Mouse (Mus musculus): ENCODE measurements around the gene Pcnt. TPM values are rescaled to one million over a fixed set of nuclear protein-coding genes. Genes with fewer than 3 reads are reported as not detected.

Pcnt gene
- polyA plus RNA-seq, 1 experiment, result 58.5 TPM

DNA sequence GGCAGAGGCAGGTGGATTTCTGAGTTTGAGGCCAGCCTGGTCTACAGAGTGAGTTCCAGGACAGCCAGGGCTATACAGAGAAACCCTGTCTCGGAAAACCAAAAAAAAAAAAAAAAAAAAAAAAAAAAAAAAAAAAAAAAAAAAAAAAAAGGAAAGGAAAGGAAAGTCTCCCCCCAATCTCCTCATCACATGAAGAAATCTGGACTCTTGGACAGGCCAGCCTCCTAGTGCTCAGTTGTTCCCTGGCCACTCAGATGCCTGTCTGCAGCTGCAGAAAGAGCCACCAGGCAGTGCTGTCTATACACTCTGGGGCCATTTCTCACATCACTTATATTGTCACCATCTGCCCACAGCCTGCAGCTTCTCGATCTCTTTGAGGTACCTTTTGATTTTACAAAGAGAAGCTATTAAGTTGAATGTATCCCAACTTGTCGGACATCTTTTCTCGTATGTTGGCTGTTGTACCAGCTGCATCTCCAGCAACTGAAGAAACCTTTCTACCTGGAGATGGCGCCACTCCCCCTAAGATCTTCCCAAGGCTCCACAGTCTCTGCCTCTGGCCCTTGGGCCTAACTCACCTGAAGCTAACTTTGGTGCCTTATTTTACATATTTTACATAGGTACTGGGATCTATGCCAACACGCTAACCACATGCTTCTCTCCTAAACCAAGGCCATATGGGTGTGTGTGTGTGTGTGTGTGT, 116.1 kb downstream of the Pcnt start:
- Histone ChIP-seq H3K27ac (ENCODE audit: control insufficient read depth, insufficient read depth, low read depth, low read length) (no peak overlapping the region), H3K36me3 (ENCODE audit: control insufficient read depth, insufficient read depth, low read length) (no peaks in the 10 kb centered on the region), H3K27me3 (ENCODE audit: control insufficient read depth, insufficient read depth, low read length) (no peaks in the 10 kb centered on the region), H3K4me1 (ENCODE audit: control insufficient read depth, insufficient read depth, low read length) (no peaks in the 10 kb centered on the region), H3K4me3 (ENCODE audit: control insufficient read depth, low read depth, low read length) (no peak overlapping the region)
- TF ChIP-seq POLR2A (IDR thresholded peaks at IDR 0.05; ENCODE audit: control insufficient read depth, low read depth, low read length) (no peak), CTCF (IDR thresholded peaks at IDR 0.05; ENCODE audit: control insufficient read depth, insufficient read depth, insufficient replicate concordance, low read depth, low read length) (no peak)

DNA sequence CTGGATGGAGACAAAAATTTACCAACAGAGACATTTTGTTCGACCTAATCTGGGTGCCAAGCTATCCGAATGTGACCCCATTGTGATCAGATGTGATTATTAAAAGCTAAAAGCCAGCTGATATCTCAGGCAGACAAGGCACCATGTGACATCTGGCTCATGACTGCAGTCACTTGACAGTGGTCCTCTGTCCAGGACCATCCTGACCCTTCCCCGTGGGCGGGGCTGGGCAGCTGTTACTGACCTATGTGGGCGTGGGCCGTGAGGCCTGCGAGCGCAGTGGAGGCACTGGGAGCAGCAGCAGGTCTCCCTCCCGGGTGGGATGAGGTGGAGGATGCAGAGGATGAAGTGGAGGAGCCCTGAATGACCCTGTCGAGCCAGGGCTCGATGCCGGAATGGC, 125.0 kb downstream of the Pcnt start:
- Histone ChIP-seq H3K4me3 (ENCODE audit: control insufficient read depth, low read depth, low read length) (no peak overlapping the region), H3K4me1 (ENCODE audit: control insufficient read depth, insufficient read depth, low read length) (no peaks in the 10 kb centered on the region), H3K27ac (ENCODE audit: control insufficient read depth, insufficient read depth, low read depth, low read length) (no peak overlapping the region), H3K36me3 (ENCODE audit: control insufficient read depth, insufficient read depth, low read length) (no peaks in the 10 kb centered on the region), H3K27me3 (ENCODE audit: control insufficient read depth, insufficient read depth, low read length) (no peaks in the 10 kb centered on the region)
- TF ChIP-seq POLR2A (IDR thresholded peaks at IDR 0.05; ENCODE audit: control insufficient read depth, low read depth, low read length) (no peak), CTCF (IDR thresholded peaks at IDR 0.05; ENCODE audit: control insufficient read depth, insufficient read depth, insufficient replicate concordance, low read depth, low read length) (no peak)

DNA sequence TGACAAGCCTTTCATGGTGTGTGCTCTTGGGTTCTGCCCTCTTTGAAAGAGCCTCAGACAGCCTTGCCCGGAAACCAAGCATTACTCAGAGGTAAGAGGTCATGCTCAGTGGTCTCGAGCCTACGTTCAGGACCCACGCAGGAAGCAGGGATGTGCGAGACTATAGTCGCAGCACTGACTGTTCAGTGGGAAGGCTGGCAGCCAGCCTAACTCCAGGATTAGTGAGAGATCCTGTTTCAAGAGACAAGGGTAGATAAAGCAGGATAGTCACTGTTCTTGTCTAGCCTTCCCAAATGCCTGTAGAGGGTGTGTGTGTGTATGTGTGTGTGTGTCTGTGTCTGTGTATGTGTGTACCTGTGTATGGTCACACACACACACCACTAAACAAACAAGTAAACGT, 126.4 kb downstream of the Pcnt start:
- TF ChIP-seq POLR2A (IDR thresholded peaks at IDR 0.05; ENCODE audit: control insufficient read depth, low read depth, low read length), result no peak
- TF ChIP-seq CTCF (IDR thresholded peaks at IDR 0.05; ENCODE audit: control insufficient read depth, insufficient read depth, insufficient replicate concordance, low read depth, low read length), result no peak
- Histone ChIP-seq H3K27me3 (ENCODE audit: control insufficient read depth, insufficient read depth, low read length) (no peaks in the 10 kb centered on the region), H3K4me1 (ENCODE audit: control insufficient read depth, insufficient read depth, low read length) (no peaks in the 10 kb centered on the region), H3K36me3 (ENCODE audit: control insufficient read depth, insufficient read depth, low read length) (no peaks in the 10 kb centered on the region), H3K4me3 (ENCODE audit: control insufficient read depth, low read depth, low read length) (no peak overlapping the region), H3K27ac (ENCODE audit: control insufficient read depth, insufficient read depth, low read depth, low read length) (no peak overlapping the region)

DNA sequence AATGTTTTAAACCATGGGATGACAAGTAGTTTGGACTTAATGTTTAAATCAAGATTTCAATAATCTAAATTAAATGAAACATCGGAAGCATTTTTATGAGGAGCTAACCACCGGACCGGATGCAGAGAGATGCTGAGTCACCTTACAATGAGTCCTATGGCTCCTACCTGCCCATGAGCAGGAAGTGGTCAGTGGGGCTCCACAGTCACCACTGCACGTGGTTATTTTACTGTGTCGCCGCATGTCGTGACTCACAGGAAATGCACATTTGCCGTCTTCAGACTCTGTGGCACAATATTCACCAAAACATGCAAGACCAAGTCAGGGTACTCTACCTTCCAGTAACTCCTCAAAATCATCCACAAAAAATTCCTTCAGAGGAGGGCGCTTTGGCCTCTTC, 135.8 kb downstream of the Pcnt start:
- no peak overlapping the region for H3K27ac ChIP-seq (ENCODE audit: control insufficient read depth, insufficient read depth, low read depth, low read length)
- TF ChIP-seq CTCF (IDR thresholded peaks at IDR 0.05; ENCODE audit: control insufficient read depth, insufficient read depth, insufficient replicate concordance, low read depth, low read length), result no peak
- TF ChIP-seq POLR2A (IDR thresholded peaks at IDR 0.05; ENCODE audit: control insufficient read depth, low read depth, low read length), result no peak
- H3K27me3 ChIP-seq (ENCODE audit: control insufficient read depth, insufficient read depth, low read length), result no peaks in the 10 kb centered on the region
- no peaks in the 10 kb centered on the region for H3K36me3 ChIP-seq (ENCODE audit: control insufficient read depth, insufficient read depth, low read length)
- H3K4me1 ChIP-seq (ENCODE audit: control insufficient read depth, insufficient read depth, low read length), result no peaks in the 10 kb centered on the region
- H3K4me3 ChIP-seq (ENCODE audit: control insufficient read depth, low read depth, low read length), result no peak overlapping the region

Other genes with a start within 250 kb of the Pcnt start
- 6.8 and 7.0 TPM in 2 replicates for gene Prmt2, start 204.9 kb downstream of the Pcnt start, polyA plus RNA-seq (2012; rRNA removed)
- gene S100b, start 188.9 kb downstream of the Pcnt start, polyA plus RNA-seq (2012; rRNA removed), result 0.78 and 0.90 TPM in 2 replicates
- gene Dip2a, start 97.5 kb downstream of the Pcnt start, polyA plus RNA-seq (2012; rRNA removed), result 14.4 and 15.2 TPM in 2 replicates
- not detected in 2 replicates for gene AC141477.1, start 2.3 kb downstream of the Pcnt start, polyA plus RNA-seq (2012; rRNA removed)
- gene 2610028H24Rik, start 6.3 kb upstream of the Pcnt start, polyA plus RNA-seq (2012; rRNA removed), result 0.23 and 0.47 TPM in 2 replicates
- 9.9 and 11.3 TPM in 2 replicates for gene Mcm3ap, start 26.1 kb upstream of the Pcnt start, polyA plus RNA-seq (2012; rRNA removed)
- gene Ybey, start 26.3 kb upstream of the Pcnt start, polyA plus RNA-seq (2012; rRNA removed), result 1.1 and 1.2 TPM in 2 replicates
- gene Lss, start 88.8 kb upstream of the Pcnt start, polyA plus RNA-seq (2012; rRNA removed), result 11.1 TPM in 2 replicates
- gene Spatc1l, start 119.5 kb upstream of the Pcnt start, polyA plus RNA-seq (2012; rRNA removed), result 278 and 287 TPM in 2 replicates
- 0.40 and 0.52 TPM in 2 replicates for gene Ftcd, start 132.9 kb upstream of the Pcnt start, polyA plus RNA-seq (2012; rRNA removed)
- gene Col6a2, start 180.8 kb upstream of the Pcnt start, polyA plus RNA-seq (2012; rRNA removed), result 10.9 and 16.2 TPM in 2 replicates

Measured in testis, adult 2 months (tissue).